Mouse (Mus musculus) heart, embryonic 12.5 days (tissue): ENCODE results near the gene Pou2f1. TPM values are rescaled to one million over a fixed set of nuclear protein-coding genes. Genes with fewer than 3 reads are reported as not detected.
A peak's percentile ranks its signal among the peaks of the same experiment; 100 is the strongest.

Experiments used
- ATAC-seq: fragments of 200-750 bp; cut with Nextera tagmentation; 2 replicates; pipeline ENCODE4 v1.8.0; 2017; ENCODE audit warnings: moderate TSS enrichment, moderate library complexity; ENCODE audit not compliant: insufficient number of reproducible peaks, low FRiP score
- H3K27ac ChIP-seq: fragments of 300-500 bp; sonication (generic); 2 replicates; pipeline ENCODE4 v1.5.1; 2016; ENCODE audit warnings: mild to moderate bottlenecking, moderate library complexity; ENCODE audit not compliant: poor library complexity, severe bottlenecking
- H3K27me3 ChIP-seq: fragments of 300-500 bp; sonication (generic); replicated peaks from 2 replicates; pipeline ENCODE4 v1.6.1; 2016; ENCODE audit warnings: mild to moderate bottlenecking, moderate library complexity
- H3K36me3 ChIP-seq: fragments of 300-500 bp; sonication (generic); 2 replicates; pipeline ENCODE4 v1.6.1; 2016; ENCODE audit warnings: mild to moderate bottlenecking, moderate library complexity
- H3K4me1 ChIP-seq: fragments of 300-500 bp; sonication (generic); replicated peaks from 2 replicates; pipeline ENCODE4 v1.6.1; 2016; ENCODE audit warnings: mild to moderate bottlenecking
- H3K4me2 ChIP-seq: fragments of 300-500 bp; sonication (generic); 2 replicates; pipeline ENCODE4 v1.6.1; 2016; ENCODE audit warnings: mild to moderate bottlenecking, moderate library complexity
- H3K4me3 ChIP-seq: fragments of 300-500 bp; sonication (generic); 2 replicates; pipeline ENCODE4 v1.5.1; 2016; ENCODE audit warnings: mild to moderate bottlenecking
- H3K9ac ChIP-seq: fragments of 300-500 bp; sonication (generic); 2 replicates; pipeline ENCODE4 v1.6.1; 2016; ENCODE audit warnings: mild to moderate bottlenecking, moderate library complexity
- H3K9me3 ChIP-seq: fragments of 300-500 bp; sonication (generic); replicated peaks from 2 replicates; pipeline ENCODE4 v1.6.1; 2016; ENCODE audit warnings: mild to moderate bottlenecking, moderate library complexity
- WGBS: fragments of 180-500 bp; shearing (Covaris S2); methylation state at CpG from one replicate; pipeline ENCODE4 v1.1.7; 2016; 5-methylcytosine and 5-hydroxymethylcytosine counted together
- polyA plus RNA-seq: library from polyadenylated mRNA; unstranded; fragments of >200 nt; fragmentation: Nextera tagmentation; extraction: Ambion mirVana; gene quantifications from 2 replicates; pipeline ENCODE4 v1.2.1, GENCODE M21; 2016

The Pou2f1 gene
- polyA plus RNA-seq, 1 experiment from 2014 or later = 11.9 TPM

- Histone ChIP-seq H3K4me2 (no peak overlapping the region), H3K9me3 (no peaks in the 10 kb centered on the region), H3K36me3 (no peaks in the 10 kb centered on the region), H3K9ac (no peak overlapping the region), H3K4me3 (no peak overlapping the region), H3K4me1 (peaks cover 9% of the 10 kb centered on the region; the same call in 1 of the 2 replicates), H3K27me3 (0 out of 2 replicates have a peak, but pooled peaks cover 16% of the 10 kb centered on the region), H3K27ac (no peak overlapping the region)
- 66% methylated on average over 5 of the region's 5 CpGs for WGBS
- no peak for ATAC-seq
Observed at GRCm38 (mm10) chr1:165852131-165852530, 150.3 kb downstream of the Pou2f1 start.

- H3K9ac ChIP-seq = no peak overlapping the region
- no peaks in the 10 kb centered on the region for H3K9me3 ChIP-seq
- peaks cover 18% of the 10 kb centered on the region; the same call in 1 of the 2 replicates for H3K27me3 ChIP-seq
- WGBS = 69% methylated on average over 17 of the region's 17 CpGs
- H3K4me3 ChIP-seq = no peak overlapping the region
- no peak for ATAC-seq
- H3K36me3 ChIP-seq = no peaks in the 10 kb centered on the region
- H3K4me2 ChIP-seq = no peak overlapping the region
- no peak overlapping the region for H3K27ac ChIP-seq
- H3K4me1 ChIP-seq = peaks cover 13% of the 10 kb centered on the region; the same call in 1 of the 2 replicates
Observed at GRCm38 (mm10) chr1:165849458-165850445, 152.7 kb downstream of the Pou2f1 start.

GRCm38 (mm10) chr1:165848881-165849280 is 153.6 kb downstream of the Pou2f1 start:
- no peak overlapping the region for H3K4me3 ChIP-seq
- 42% methylated on average over 4 of the region's 4 CpGs for WGBS
- no peak overlapping the region for H3K9ac ChIP-seq
- no peaks in the 10 kb centered on the region for H3K36me3 ChIP-seq
- H3K4me2 ChIP-seq = no peak overlapping the region
- peaks cover 13% of the 10 kb centered on the region; the same call in 1 of the 2 replicates for H3K4me1 ChIP-seq
- peaks cover 23% of the 10 kb centered on the region; the same call in 1 of the 2 replicates for H3K27me3 ChIP-seq
- no peaks in the 10 kb centered on the region for H3K9me3 ChIP-seq
- 0 out of 2 replicates have a peak, but pooled peaks have one; percentile 17 for ATAC-seq
- no peak overlapping the region for H3K27ac ChIP-seq

DNA sequence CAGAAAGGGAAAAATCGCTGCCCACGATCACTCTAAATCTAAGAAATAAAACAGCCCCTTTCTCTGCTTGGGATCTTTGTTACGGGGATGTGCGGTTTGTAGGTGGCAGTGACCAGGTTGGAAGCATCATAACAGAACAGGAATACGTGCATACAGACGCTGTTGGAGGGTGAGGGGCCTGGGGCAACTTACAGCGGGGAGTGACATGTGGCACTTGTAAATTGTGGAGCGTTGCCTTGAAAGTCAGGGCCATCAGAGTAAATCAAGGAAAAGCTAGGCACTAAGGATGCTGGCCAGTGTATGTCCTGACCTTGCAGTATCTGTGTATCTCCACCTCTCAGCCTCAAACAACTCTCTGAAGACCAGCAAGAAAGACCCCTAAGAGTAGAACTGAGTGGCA is 154.1 kb downstream of the Pou2f1 start:
- peaks cover 27% of the 10 kb centered on the region; the same call in 1 of the 2 replicates for H3K27me3 ChIP-seq
- H3K4me1 ChIP-seq = peaks cover 13% of the 10 kb centered on the region; the same call in 1 of the 2 replicates
- H3K9ac ChIP-seq = no peak overlapping the region
- no peak overlapping the region for H3K4me3 ChIP-seq
- no peaks in the 10 kb centered on the region for H3K36me3 ChIP-seq
- WGBS = 80% methylated on average over 8 of the region's 8 CpGs
- no peak for ATAC-seq
- H3K9me3 ChIP-seq = no peaks in the 10 kb centered on the region
- no peak overlapping the region for H3K4me2 ChIP-seq
- H3K27ac ChIP-seq = no peak overlapping the region

GRCm38 (mm10) chr1:165845366-165845765 is 157.1 kb downstream of the Pou2f1 start:
- no peak for ATAC-seq
- H3K9ac ChIP-seq = peak overlapping the region; percentile 70
- H3K4me2 ChIP-seq = peak overlapping the region; percentile 100
- no peak overlapping the region for H3K27ac ChIP-seq
- peaks cover 19% of the 10 kb centered on the region; the same call in 1 of the 2 replicates for H3K4me1 ChIP-seq
- H3K9me3 ChIP-seq = no peaks in the 10 kb centered on the region
- peaks cover 40% of the 10 kb centered on the region for H3K27me3 ChIP-seq
- H3K36me3 ChIP-seq = no peaks in the 10 kb centered on the region
- peak overlapping the region; percentile 61 for H3K4me3 ChIP-seq
- 8% methylated on average over 14 of the region's 14 CpGs for WGBS

- H3K36me3 ChIP-seq = no peaks in the 10 kb centered on the region
- H3K4me3 ChIP-seq = peak overlapping the region; percentile 61
- H3K27ac ChIP-seq = no peak overlapping the region
- H3K27me3 ChIP-seq = peaks cover 44% of the 10 kb centered on the region
- WGBS = under 1% methylated on average over 26 of the region's 26 CpGs
- H3K4me1 ChIP-seq = peaks cover 19% of the 10 kb centered on the region; the same call in 1 of the 2 replicates
- no peaks in the 10 kb centered on the region for H3K9me3 ChIP-seq
- H3K4me2 ChIP-seq = peak overlapping the region; percentile 100
- peak overlapping the region; percentile 70 for H3K9ac ChIP-seq
- 0 out of 2 replicates have a peak, but pooled peaks have one; percentile 5 for ATAC-seq
Observed at GRCm38 (mm10) chr1:165844956-165845355, 157.5 kb downstream of the Pou2f1 start.

GRCm38 (mm10) chr1:165844466-165844951 is 158.0 kb downstream of the Pou2f1 start:
- H3K27ac ChIP-seq = no peak overlapping the region
- WGBS = 2% methylated on average over 19 of the region's 20 CpGs
- peaks cover 48% of the 10 kb centered on the region for H3K27me3 ChIP-seq

DNA sequence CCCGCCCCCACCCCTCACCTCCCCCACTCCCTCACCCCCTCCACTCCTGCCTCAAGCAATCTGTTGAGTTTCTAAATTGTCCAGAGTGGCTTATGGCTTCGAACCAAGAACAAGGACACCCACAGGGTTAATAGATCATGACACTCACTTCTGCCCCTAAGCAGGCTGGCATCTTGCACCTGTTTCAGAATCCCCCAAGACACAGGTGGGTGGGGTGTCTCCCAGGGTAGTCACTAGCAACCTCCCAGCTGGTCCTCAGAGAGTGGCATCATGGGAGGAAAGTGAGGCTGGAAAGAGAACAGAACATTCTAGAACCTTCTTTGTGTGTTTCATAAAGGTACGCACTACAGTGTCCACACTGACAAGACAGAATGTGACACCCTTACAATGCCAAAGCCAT is 158.9 kb downstream of the Pou2f1 start:
- Histone ChIP-seq H3K9ac (no peak overlapping the region), H3K4me1 (peaks cover 10% of the 10 kb centered on the region; the same call in 1 of the 2 replicates), H3K27me3 (peaks cover 56% of the 10 kb centered on the region), H3K36me3 (no peaks in the 10 kb centered on the region), H3K4me2 (no peak overlapping the region), H3K4me3 (no peak overlapping the region), H3K27ac (no peak overlapping the region), H3K9me3 (no peaks in the 10 kb centered on the region)
- no peak for ATAC-seq
- whole genome bisulfite sequencing = 83% methylated on average over 3 of the region's 3 CpGs

More at GRCm38 (mm10) chr1:165844466-165844951, 158.0 kb downstream of the Pou2f1 start:
- Histone ChIP-seq H3K36me3 (no peaks in the 10 kb centered on the region), H3K4me3 (peak overlapping the region; percentile 61), H3K9ac (peak overlapping the region; percentile 70), H3K4me1 (peaks cover 19% of the 10 kb centered on the region; the same call in 1 of the 2 replicates), H3K9me3 (no peaks in the 10 kb centered on the region), H3K4me2 (peak overlapping the region; percentile 100)
- ATAC-seq = peak; percentile 73

- no peak overlapping the region for H3K9ac ChIP-seq
- no peak overlapping the region for H3K27ac ChIP-seq
- no peaks in the 10 kb centered on the region for H3K36me3 ChIP-seq
- H3K4me2 ChIP-seq = no peak overlapping the region
- H3K9me3 ChIP-seq = no peaks in the 10 kb centered on the region
- ATAC-seq = no peak
- 84% methylated on average over 7 of the region's 7 CpGs for WGBS
- H3K27me3 ChIP-seq = peaks cover 59% of the 10 kb centered on the region
- H3K4me3 ChIP-seq = no peak overlapping the region
- H3K4me1 ChIP-seq = peaks cover 14% of the 10 kb centered on the region; the same call in 1 of the 2 replicates
Observed at GRCm38 (mm10) chr1:165842170-165842569, 160.3 kb downstream of the Pou2f1 start.

- WGBS = 10% methylated on average over 31 of the region's 31 CpGs
- Histone ChIP-seq H3K4me1 (peaks cover 27% of the 10 kb centered on the region), H3K9me3 (no peaks in the 10 kb centered on the region), H3K9ac (peak overlapping the region; percentile 68), H3K4me2 (peak overlapping the region; percentile 84), H3K36me3 (no peaks in the 10 kb centered on the region), H3K4me3 (peak overlapping the region; percentile 49), H3K27ac (no peak overlapping the region), H3K27me3 (peaks cover 51% of the 10 kb centered on the region)
- ATAC-seq = peak; percentile 23; the same call in 1 of the 2 replicates
Observed at GRCm38 (mm10) chr1:165840548-165841230, 161.8 kb downstream of the Pou2f1 start.
